Mouse (Mus musculus): Measurements from ENCODE around the gene Pitpnm3. TPM values are rescaled to one million over a fixed set of nuclear protein-coding genes. Genes with fewer than 3 reads are reported as not detected.

Gene Pitpnm3
- polyA plus RNA-seq, 1 experiment from 2014 or later, result 0.07 TPM

DNA sequence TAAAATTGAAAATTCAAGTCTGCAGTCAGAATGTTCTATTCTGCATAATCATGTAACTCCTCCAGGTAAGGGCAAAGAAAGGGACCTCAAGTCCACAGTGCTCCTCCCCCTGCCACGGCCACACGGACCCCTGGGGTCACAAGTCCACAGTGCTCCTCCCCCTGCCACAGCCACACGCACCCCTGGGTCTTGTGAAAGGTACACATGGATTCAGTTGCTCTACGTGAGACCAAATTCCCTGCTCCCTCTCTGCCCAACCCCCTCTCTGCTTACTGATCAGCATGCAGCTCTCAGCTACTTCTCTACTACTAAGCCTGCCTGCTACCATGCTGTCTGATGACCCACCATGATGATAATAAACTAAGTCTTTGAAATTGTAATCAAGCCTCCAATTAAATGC lies 34.3 kb upstream of the Pitpnm3 start:
- no peak overlapping the region for H3K4me2 ChIP-seq
- WGBS (ENCODE audit: insufficient replicate concordance), result 87% methylated on average over 4 of the region's 4 CpGs
- no peaks in the 10 kb centered on the region for H3K9me3 ChIP-seq (replicated peaks; ENCODE audit: control insufficient read depth, low read length)
- H3K4me1 ChIP-seq (ENCODE audit: control insufficient read depth, insufficient read depth, low read length), result no peaks in the 10 kb centered on the region
- no peaks in the 10 kb centered on the region for H3K27me3 ChIP-seq (ENCODE audit: control insufficient read depth, insufficient read depth, low read length)
- ATAC-seq (replicated peaks; ENCODE audit: insufficient number of reproducible peaks, low FRiP score, low TSS enrichment), result no peak
- peaks cover 10% of the 10 kb centered on the region; the same call in 1 of the 2 replicates for H3K36me3 ChIP-seq (ENCODE audit: control insufficient read depth, insufficient read depth, low read length)
- no peak overlapping the region for H3K27ac ChIP-seq (ENCODE audit: low read depth, low read length)
- H3K9ac ChIP-seq (ENCODE audit: low read depth, low read length), result no peak overlapping the region
- H3K4me3 ChIP-seq (ENCODE audit: low read depth, low read length), result no peak overlapping the region

DNA sequence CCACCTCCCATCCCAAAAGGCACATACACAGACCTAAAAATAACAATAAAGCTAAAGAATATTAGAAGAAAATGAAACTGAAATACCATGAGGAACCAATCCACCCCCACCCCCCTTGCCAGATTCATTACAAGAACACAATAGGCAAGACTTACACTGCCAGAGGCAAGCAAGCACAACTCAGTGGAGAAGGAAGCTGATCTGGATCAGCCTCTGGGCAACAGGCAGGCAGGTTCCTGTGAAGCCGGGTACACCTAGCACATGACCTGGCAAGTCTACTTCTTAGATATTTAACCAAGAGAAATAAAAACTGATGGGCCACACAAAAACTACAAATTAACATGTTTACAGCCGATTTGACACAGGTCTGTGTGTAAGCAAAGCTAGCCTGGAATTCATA lies 27.6 kb upstream of the Pitpnm3 start:
- Histone ChIP-seq H3K9ac (ENCODE audit: low read depth, low read length) (no peak overlapping the region), H3K36me3 (ENCODE audit: control insufficient read depth, insufficient read depth, low read length) (peaks cover 10% of the 10 kb centered on the region; the same call in 1 of the 2 replicates)
- no peak for ATAC-seq (replicated peaks; ENCODE audit: insufficient number of reproducible peaks, low FRiP score, low TSS enrichment)

DNA sequence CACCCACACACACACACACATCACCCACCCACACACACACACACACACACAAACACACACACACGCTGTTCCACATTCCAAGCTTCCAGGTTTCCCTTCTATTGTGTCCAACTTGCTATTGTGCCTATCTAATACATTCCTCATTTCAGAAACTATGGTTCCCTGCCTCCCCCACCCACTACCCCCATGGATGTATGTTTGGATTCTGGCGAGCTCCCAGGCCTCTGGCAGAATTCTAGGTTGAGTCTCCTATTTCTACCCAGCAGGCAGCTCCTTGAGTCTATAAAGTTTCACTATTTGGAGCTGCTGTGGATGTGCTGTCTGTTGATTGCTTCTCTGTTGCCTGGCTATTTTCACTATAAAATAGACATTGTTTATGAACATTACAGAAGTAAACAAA lies 21.0 kb upstream of the Pitpnm3 start:
- WGBS (ENCODE audit: insufficient replicate concordance), result 77% methylated on average over 2 of the region's 2 CpGs
- Histone ChIP-seq H3K4me1 (ENCODE audit: control insufficient read depth, insufficient read depth, low read length) (no peaks in the 10 kb centered on the region), H3K4me2 (no peak overlapping the region), H3K9ac (ENCODE audit: low read depth, low read length) (no peak overlapping the region), H3K36me3 (ENCODE audit: control insufficient read depth, insufficient read depth, low read length) (no peaks in the 10 kb centered on the region), H3K9me3 (replicated peaks; ENCODE audit: control insufficient read depth, low read length) (no peaks in the 10 kb centered on the region), H3K4me3 (ENCODE audit: low read depth, low read length) (no peak overlapping the region), H3K27me3 (ENCODE audit: control insufficient read depth, insufficient read depth, low read length) (no peaks in the 10 kb centered on the region), H3K27ac (ENCODE audit: low read depth, low read length) (no peak overlapping the region)
- no peak for ATAC-seq (replicated peaks; ENCODE audit: insufficient number of reproducible peaks, low FRiP score, low TSS enrichment)

More for the DNA sequence above, 27.6 kb upstream of the Pitpnm3 start:
- no peaks in the 10 kb centered on the region for H3K4me1 ChIP-seq (ENCODE audit: control insufficient read depth, insufficient read depth, low read length)
- 84% methylated on average over 2 of the region's 2 CpGs for WGBS (ENCODE audit: insufficient replicate concordance)
- H3K9me3 ChIP-seq (replicated peaks; ENCODE audit: control insufficient read depth, low read length), result no peaks in the 10 kb centered on the region
- H3K27me3 ChIP-seq (ENCODE audit: control insufficient read depth, insufficient read depth, low read length), result no peaks in the 10 kb centered on the region
- no peak overlapping the region for H3K4me3 ChIP-seq (ENCODE audit: low read depth, low read length)
- H3K27ac ChIP-seq (ENCODE audit: low read depth, low read length), result no peak overlapping the region
- H3K4me2 ChIP-seq, result no peak overlapping the region

DNA sequence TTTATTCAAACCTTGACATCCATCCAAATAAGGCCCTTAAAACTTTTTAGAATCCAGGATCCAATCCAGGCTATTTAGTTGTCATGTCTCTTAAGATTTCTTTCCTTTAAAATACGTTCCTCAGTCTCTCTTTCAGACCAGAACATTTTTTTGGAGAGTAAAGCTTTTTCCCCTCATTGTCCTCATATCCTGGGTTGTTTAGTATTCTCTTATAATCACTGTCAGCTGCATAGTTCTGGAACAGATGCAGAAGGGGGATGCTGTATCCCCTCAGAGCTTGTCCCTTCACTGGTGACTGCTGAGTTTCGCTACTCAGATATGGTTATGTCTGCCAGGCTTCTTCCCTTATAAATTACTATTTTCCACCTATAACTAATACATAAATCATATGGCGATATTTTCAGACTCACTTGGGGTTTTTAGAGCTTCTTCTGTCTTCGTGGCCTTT lies 20.4 kb upstream of the Pitpnm3 start:
- 82% methylated on average over 4 of the region's 4 CpGs for WGBS (ENCODE audit: insufficient replicate concordance)
- Histone ChIP-seq H3K4me2 (no peak overlapping the region), H3K4me1 (ENCODE audit: control insufficient read depth, insufficient read depth, low read length) (no peaks in the 10 kb centered on the region), H3K27ac (ENCODE audit: low read depth, low read length) (no peak overlapping the region), H3K9ac (ENCODE audit: low read depth, low read length) (no peak overlapping the region), H3K36me3 (ENCODE audit: control insufficient read depth, insufficient read depth, low read length) (no peaks in the 10 kb centered on the region), H3K27me3 (ENCODE audit: control insufficient read depth, insufficient read depth, low read length) (no peaks in the 10 kb centered on the region), H3K4me3 (ENCODE audit: low read depth, low read length) (no peak overlapping the region), H3K9me3 (replicated peaks; ENCODE audit: control insufficient read depth, low read length) (no peaks in the 10 kb centered on the region)
- ATAC-seq (replicated peaks; ENCODE audit: insufficient number of reproducible peaks, low FRiP score, low TSS enrichment), result no peak

DNA sequence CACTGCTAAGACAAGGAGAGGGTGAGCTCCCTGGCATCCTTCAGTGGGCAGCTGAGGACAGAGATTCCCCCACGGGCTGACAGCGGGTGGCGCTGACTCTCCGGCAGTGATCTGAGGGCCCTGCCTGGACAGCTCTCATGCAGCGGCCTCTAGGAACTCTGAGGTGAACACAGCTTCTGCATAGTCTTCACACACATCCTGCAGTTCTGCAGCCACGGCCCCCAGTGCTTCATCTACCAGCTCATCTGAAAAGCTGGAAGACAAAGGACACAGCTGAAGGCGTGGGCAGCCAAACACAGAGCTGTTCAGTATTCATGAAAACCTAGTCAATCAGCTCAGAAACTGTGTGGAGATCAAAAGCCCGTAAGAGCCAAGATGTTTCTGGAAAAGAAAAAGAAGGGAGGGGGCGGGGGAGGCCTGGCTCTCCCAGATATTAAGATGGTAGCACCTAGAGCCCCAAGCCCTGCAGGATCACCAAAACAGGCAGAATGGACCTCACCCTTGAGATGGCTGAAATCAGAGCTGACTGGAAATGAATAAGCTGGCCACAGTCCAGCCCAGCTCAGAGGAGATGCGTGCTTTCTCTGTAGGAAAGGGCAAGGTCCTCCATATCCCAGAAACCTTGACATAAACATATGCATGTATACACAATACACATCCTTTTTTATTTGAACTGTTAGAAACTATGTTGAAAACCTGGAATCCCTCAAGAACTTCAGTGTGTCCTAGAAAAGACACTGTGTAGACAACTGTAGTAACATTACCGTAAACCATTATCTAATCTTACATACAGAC lies 19.8 kb upstream of the Pitpnm3 start:
- 79% methylated on average over 11 of the region's 11 CpGs for WGBS (ENCODE audit: insufficient replicate concordance)
- Histone ChIP-seq H3K9me3 (replicated peaks; ENCODE audit: control insufficient read depth, low read length) (no peaks in the 10 kb centered on the region), H3K4me1 (ENCODE audit: control insufficient read depth, insufficient read depth, low read length) (no peaks in the 10 kb centered on the region), H3K4me3 (ENCODE audit: low read depth, low read length) (no peak overlapping the region), H3K4me2 (no peak overlapping the region), H3K36me3 (ENCODE audit: control insufficient read depth, insufficient read depth, low read length) (no peaks in the 10 kb centered on the region), H3K27ac (ENCODE audit: low read depth, low read length) (no peak overlapping the region), H3K27me3 (ENCODE audit: control insufficient read depth, insufficient read depth, low read length) (no peaks in the 10 kb centered on the region), H3K9ac (ENCODE audit: low read depth, low read length) (no peak overlapping the region)
- ATAC-seq (replicated peaks; ENCODE audit: insufficient number of reproducible peaks, low FRiP score, low TSS enrichment), result no peak

DNA sequence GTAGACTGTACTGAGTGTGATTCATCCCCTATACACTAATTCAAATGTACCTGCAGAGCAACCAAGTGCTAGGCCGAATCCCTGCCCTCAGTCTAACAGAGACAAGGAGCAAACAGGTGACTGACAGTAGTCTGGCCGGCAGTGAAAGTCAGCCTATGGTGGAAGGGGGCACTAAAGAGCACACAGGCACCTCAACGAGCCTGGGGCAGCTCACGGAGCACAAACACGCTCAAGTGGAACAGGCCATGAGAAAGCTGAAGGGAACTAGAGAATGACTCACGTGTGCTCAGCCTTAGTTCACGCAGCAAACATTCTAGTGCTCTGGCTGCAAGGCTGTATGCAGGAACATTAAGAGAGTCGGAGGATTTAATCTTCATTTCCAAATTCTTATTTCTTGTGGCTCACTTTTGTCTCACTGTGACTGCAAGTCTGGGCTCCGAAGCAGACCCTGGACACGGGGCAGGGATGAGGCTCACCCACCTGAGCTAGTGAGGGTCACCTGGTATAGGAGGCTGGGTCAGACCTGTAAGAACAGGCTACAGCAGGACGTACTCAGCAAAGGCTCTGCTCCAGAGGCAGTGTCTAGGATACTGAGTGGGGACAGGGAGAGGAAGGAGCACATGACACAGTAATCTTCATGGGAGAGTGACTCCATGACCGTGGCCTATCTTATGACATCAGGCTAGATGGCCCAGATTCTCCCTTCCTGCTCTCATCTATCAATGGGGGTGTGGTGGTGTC lies 17.7 kb upstream of the Pitpnm3 start:
- Histone ChIP-seq H3K27me3 (ENCODE audit: control insufficient read depth, insufficient read depth, low read length) (no peaks in the 10 kb centered on the region), H3K4me1 (ENCODE audit: control insufficient read depth, insufficient read depth, low read length) (no peaks in the 10 kb centered on the region), H3K4me3 (ENCODE audit: low read depth, low read length) (no peak overlapping the region), H3K36me3 (ENCODE audit: control insufficient read depth, insufficient read depth, low read length) (no peaks in the 10 kb centered on the region), H3K9me3 (replicated peaks; ENCODE audit: control insufficient read depth, low read length) (no peaks in the 10 kb centered on the region), H3K9ac (ENCODE audit: low read depth, low read length) (no peak overlapping the region), H3K4me2 (no peak overlapping the region), H3K27ac (ENCODE audit: low read depth, low read length) (no peak overlapping the region)
- WGBS (ENCODE audit: insufficient replicate concordance), result 77% methylated on average over 12 of the region's 12 CpGs
- ATAC-seq (replicated peaks; ENCODE audit: insufficient number of reproducible peaks, low FRiP score, low TSS enrichment), result no peak

DNA sequence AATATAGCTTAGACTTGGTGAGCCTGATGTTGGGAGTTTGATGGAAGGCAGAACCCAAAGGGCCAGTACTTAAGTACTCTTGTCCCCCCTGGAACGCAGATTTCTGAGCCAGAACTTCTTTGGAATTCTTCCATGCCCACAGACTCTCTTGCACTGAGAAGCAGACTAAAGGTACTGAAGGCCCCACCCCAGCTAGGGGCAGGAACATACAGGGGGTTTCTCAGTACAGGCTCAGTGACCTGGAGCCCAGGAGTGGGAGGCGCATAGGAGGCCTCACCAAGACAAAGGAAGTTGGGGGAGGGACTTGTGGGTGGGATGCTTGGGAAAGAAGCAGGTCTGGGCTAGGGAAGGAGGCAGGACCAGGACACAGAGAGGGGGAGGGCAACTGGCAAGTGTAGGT lies 15.5 kb upstream of the Pitpnm3 start:
- no peak for ATAC-seq (replicated peaks; ENCODE audit: insufficient number of reproducible peaks, low FRiP score, low TSS enrichment)
- Histone ChIP-seq H3K27me3 (ENCODE audit: control insufficient read depth, insufficient read depth, low read length) (no peaks in the 10 kb centered on the region), H3K4me2 (no peak overlapping the region), H3K4me3 (ENCODE audit: low read depth, low read length) (no peak overlapping the region), H3K27ac (ENCODE audit: low read depth, low read length) (no peak overlapping the region), H3K9me3 (replicated peaks; ENCODE audit: control insufficient read depth, low read length) (no peaks in the 10 kb centered on the region), H3K4me1 (ENCODE audit: control insufficient read depth, insufficient read depth, low read length) (no peaks in the 10 kb centered on the region), H3K36me3 (ENCODE audit: control insufficient read depth, insufficient read depth, low read length) (no peaks in the 10 kb centered on the region), H3K9ac (ENCODE audit: low read depth, low read length) (no peak overlapping the region)
- WGBS (ENCODE audit: insufficient replicate concordance), result 45% methylated on average over 2 of the region's 2 CpGs

DNA sequence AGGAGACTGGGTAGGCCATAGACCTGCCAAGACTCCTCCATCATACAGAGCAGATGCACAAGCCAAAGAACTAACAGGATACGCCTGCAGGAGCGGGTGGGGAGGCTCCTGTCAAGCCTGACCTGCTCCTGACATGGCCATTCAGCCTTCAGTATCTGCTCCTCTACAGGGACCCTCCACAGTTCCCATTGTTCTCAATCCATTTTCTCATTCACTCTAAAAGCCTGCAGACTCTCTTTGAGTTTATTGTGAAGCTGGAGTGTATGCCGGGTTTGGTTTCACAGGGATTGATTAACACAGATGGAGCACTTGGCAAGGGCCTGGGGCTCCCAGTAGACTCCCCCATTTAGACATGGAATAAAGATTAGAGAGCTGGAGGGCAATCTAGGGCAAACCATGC lies 12.3 kb upstream of the Pitpnm3 start:
- no peak for ATAC-seq (replicated peaks; ENCODE audit: insufficient number of reproducible peaks, low FRiP score, low TSS enrichment)
- Histone ChIP-seq H3K4me3 (ENCODE audit: low read depth, low read length) (no peak overlapping the region), H3K27me3 (ENCODE audit: control insufficient read depth, insufficient read depth, low read length) (0 out of 2 replicates have a peak, but pooled peaks cover 4% of the 10 kb centered on the region), H3K4me1 (ENCODE audit: control insufficient read depth, insufficient read depth, low read length) (no peaks in the 10 kb centered on the region), H3K36me3 (ENCODE audit: control insufficient read depth, insufficient read depth, low read length) (no peaks in the 10 kb centered on the region), H3K4me2 (no peak overlapping the region), H3K9ac (ENCODE audit: low read depth, low read length) (no peak overlapping the region), H3K9me3 (replicated peaks; ENCODE audit: control insufficient read depth, low read length) (no peaks in the 10 kb centered on the region), H3K27ac (ENCODE audit: low read depth, low read length) (no peak overlapping the region)
- 63% methylated on average over 3 of the region's 3 CpGs for WGBS (ENCODE audit: insufficient replicate concordance)
